Mouse (Mus musculus) kidney, adult 2 months (tissue): Measurements from ENCODE around the gene Fam25c.

Experiments
- CTCF ChIP-seq: fragments of 200-500 bp; conservative IDR thresholded peaks from 2 replicates; pipeline ENCODE4 v1.5.1; 2011; ENCODE audit warnings: low read depth, mild to moderate bottlenecking, control low read depth, low read length, moderate library complexity, mixed read lengths; ENCODE audit not compliant: insufficient read depth, insufficient read length
- POLR2A ChIP-seq: fragments of 200-500 bp; IDR thresholded peaks from one replicate; pipeline ENCODE4 v1.6.1; 2011; ENCODE audit warnings: low read depth, low read length, control low read depth

DNA sequence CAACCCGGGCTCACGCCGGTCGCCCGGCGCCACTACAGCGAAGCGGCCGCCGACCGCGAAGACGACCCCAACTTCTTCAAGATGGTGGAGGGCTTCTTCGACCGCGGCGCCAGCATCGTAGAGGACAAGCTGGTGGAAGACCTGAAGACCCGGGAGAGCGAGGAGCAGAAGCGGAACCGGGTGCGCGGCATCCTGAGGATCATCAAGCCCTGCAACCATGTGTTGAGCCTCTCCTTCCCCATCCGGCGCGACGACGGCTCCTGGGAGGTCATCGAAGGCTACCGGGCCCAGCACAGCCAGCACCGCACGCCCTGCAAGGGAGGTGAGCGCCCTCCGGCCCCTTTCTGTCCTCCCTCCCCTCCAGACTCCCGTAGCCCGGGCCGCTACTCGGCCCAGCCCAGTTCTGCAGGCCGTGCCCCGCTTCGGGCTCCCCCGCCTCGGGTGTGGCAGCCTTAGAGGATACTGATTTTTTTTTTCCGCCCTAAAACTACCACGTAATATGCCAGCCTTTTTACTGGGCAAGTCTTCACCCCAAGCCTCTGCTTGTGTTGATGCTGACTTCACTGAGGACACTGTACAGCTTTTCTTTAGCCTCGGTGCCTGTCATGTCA lies 44.1 kb downstream of the Fam25c start:
- no peak for TF ChIP-seq POLR2A
- TF ChIP-seq CTCF: no peak
